Mouse (Mus musculus) monocyte, adult 5-6 weeks (primary cell): ENCODE data around the gene Mxd4. TPM values are rescaled to one million over a fixed set of nuclear protein-coding genes. Genes with fewer than 3 reads are reported as not detected.

Experiments used
- ATAC-seq: fragments of 153-309, 156-312 bp; replicated peaks from 2 replicates; pipeline ENCODE4 v1.8.0; 2017; ENCODE audit warnings: mild to moderate bottlenecking; ENCODE audit not compliant: low TSS enrichment, insufficient number of reproducible peaks, severe bottlenecking, poor library complexity, low FRiP score
- total RNA-seq: library from RNA; stranded (forward); fragments of 200-1000, 200-491, 200-594 nt; gene quantifications from 3 replicates; pipeline ENCODE4 v1.2.3, GENCODE M21; 2017

Gene Mxd4
- 43.8 to 81.5 TPM (median 57.1 TPM) in 3 replicates for total RNA-seq

GRCm38 (mm10) chr5:34187601-34188316 is at the start of gene Mxd4:
Gene Mxd4, minus strand, starts transcription at chr5:34187720.
- ATAC-seq = peak; percentile 94

- 0 out of 2 replicates have a peak, but pooled peaks have one; percentile 54 for ATAC-seq
Measured at GRCm38 (mm10) chr5:34235898-34236420, 48.4 kb upstream of the Mxd4 start.

- no peak for ATAC-seq
Measured at GRCm38 (mm10) chr5:34235056-34235455, 47.5 kb upstream of the Mxd4 start.

- no peak for ATAC-seq
Measured at GRCm38 (mm10) chr5:34233221-34233515, 45.6 kb upstream of the Mxd4 start.

GRCm38 (mm10) chr5:34232481-34233220 is 45.1 kb upstream of the Mxd4 start:
- no peak for ATAC-seq

- ATAC-seq = no peak
Measured at GRCm38 (mm10) chr5:34231901-34232300, 44.4 kb upstream of the Mxd4 start.

GRCm38 (mm10) chr5:34230599-34231485 is 43.3 kb upstream of the Mxd4 start:
- ATAC-seq = no peak

GRCm38 (mm10) chr5:34229503-34229902 is 42.0 kb upstream of the Mxd4 start:
- no peak for ATAC-seq

GRCm38 (mm10) chr5:34225516-34225915 is 38.0 kb upstream of the Mxd4 start:
- no peak for ATAC-seq

- ATAC-seq = no peak
Measured at GRCm38 (mm10) chr5:34224515-34224914, 37.0 kb upstream of the Mxd4 start.

GRCm38 (mm10) chr5:34220001-34220400 is 32.5 kb upstream of the Mxd4 start:
- ATAC-seq = no peak

GRCm38 (mm10) chr5:34218672-34219071 is 31.2 kb upstream of the Mxd4 start:
- no peak for ATAC-seq

- no peak for ATAC-seq
Measured at GRCm38 (mm10) chr5:34217756-34218155, 30.2 kb upstream of the Mxd4 start.

- ATAC-seq = no peak
Measured at GRCm38 (mm10) chr5:34216025-34216424, 28.5 kb upstream of the Mxd4 start.

GRCm38 (mm10) chr5:34213659-34214058 is 26.1 kb upstream of the Mxd4 start:
- no peak for ATAC-seq

- peak; percentile 85 for ATAC-seq
Measured at GRCm38 (mm10) chr5:34210279-34210678, 22.8 kb upstream of the Mxd4 start.

- no peak for ATAC-seq
Measured at GRCm38 (mm10) chr5:34207503-34207902, 20.0 kb upstream of the Mxd4 start.

- ATAC-seq = no peak
Measured at GRCm38 (mm10) chr5:34205788-34206187, 18.3 kb upstream of the Mxd4 start.

- no peak for ATAC-seq
Measured at GRCm38 (mm10) chr5:34204911-34205310, 17.4 kb upstream of the Mxd4 start.
